Mouse (Mus musculus) kidney, postnatal 14 days (tissue): ENCODE measurements around the gene Cdc27.

Source experiments
- DNase-seq: peaks from one replicate; pipeline ENCODE4 v3.0.0; 2022; ENCODE audit warnings: mixed read lengths

Cdc27 gene

GRCm38 (mm10) chr11:104469371-104469835 is 81.0 kb downstream of the Cdc27 start:
- DNase-seq: peak; percentile 94

GRCm38 (mm10) chr11:104468751-104469268 is 81.6 kb downstream of the Cdc27 start, which contains the start of gene Kansl1:
Gene Kansl1 (minus strand): TSS chr11:104468861.
- DNase-seq: peak; percentile 60

- no peak for DNase-seq
These were observed 82.7 kb downstream of the Cdc27 start for GRCm38 (mm10) chr11:104467698-104468097.

- peak; percentile 79 for DNase-seq
These were observed 88.9 kb downstream of the Cdc27 start for GRCm38 (mm10) chr11:104461551-104461950.

DNA sequence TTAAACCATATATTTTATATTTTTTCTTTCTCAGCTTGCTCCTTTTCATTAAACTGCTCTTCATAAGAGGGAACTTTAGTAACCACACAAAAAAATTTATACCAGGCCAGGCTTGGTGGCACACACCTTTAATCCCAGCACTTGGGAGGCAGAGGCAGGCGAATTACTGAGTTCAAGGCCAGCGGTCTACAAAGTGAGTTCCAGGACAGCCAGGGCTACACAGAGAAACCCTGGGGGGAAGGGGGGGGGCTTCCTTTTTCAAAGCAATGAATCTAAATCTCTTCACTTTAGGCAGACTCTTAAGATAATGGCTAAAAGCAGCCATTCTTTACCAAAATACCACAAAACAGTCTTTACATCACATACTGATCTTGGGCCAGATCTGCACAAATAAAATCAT is 90.7 kb downstream of the Cdc27 start:
- no peak for DNase-seq

GRCm38 (mm10) chr11:104458507-104458906 is 91.9 kb downstream of the Cdc27 start:
- DNase-seq: no peak
